Mouse (Mus musculus) CH12.LX (cell line): ENCODE data around the gene Cbl. TPM values are rescaled to one million over a fixed set of nuclear protein-coding genes. Genes with fewer than 3 reads are reported as not detected.

Experiments
- DNase-seq: peaks from one replicate; pipeline ENCODE4 v3.0.0-alpha.2; 2013; ENCODE audit errors: extremely low read depth
- H3K27ac ChIP-seq: 2 replicates; pipeline ENCODE4 v1.5.1; 2012; ENCODE audit warnings: low read depth, mild to moderate bottlenecking, control low read depth, moderate library complexity; ENCODE audit not compliant: insufficient read depth
- H3K27me3 ChIP-seq: replicated peaks from 2 replicates; pipeline ENCODE3; 2012; ENCODE audit warnings: inconsistent platforms
- H3K36me3 ChIP-seq, 2 experiments: replicated peaks in 1 of 2; 2 replicates each; pipeline versions ENCODE3 to v1.6.1; 2012; ENCODE audit warnings: inconsistent platforms in 1 of 2, low read length in 1 of 2, mild to moderate bottlenecking in 1 of 2, mixed read lengths in 1 of 2, moderate library complexity in 1 of 2; ENCODE audit not compliant: control insufficient read depth in 1 of 2, insufficient read depth in 1 of 2
- H3K4me1 ChIP-seq, 2 experiments: 2 replicates each; pipeline ENCODE4 v1.6.1; 2012; ENCODE audit warnings: inconsistent platforms in 1 of 2, moderate library complexity in 1 of 2; ENCODE audit not compliant: insufficient read depth in 2 of 2, control insufficient read depth in 1 of 2
- H3K4me2 ChIP-seq: 2 replicates; pipeline ENCODE4 v1.6.1; 2012; ENCODE audit warnings: low read depth, mild to moderate bottlenecking, control low read depth; ENCODE audit not compliant: poor library complexity, insufficient read depth, severe bottlenecking
- H3K4me3 ChIP-seq, 3 experiments: fragments of 150-350 bp in 1 of 3; sonication (generic) in 1 of 3; replicated peaks in 1 of 3; 2 replicates each; pipeline versions ENCODE3 to v1.5.1; 2011 to 2012; ENCODE audit warnings: low read depth in 2 of 3, low read length in 2 of 3, mild to moderate bottlenecking in 2 of 3, moderate library complexity in 2 of 3, control low read depth in 1 of 3, improper control_type of control experiment in 1 of 3, inconsistent platforms in 1 of 3, mixed read lengths in 1 of 3; ENCODE audit not compliant: poor library complexity in 1 of 3
- H3K79me2 ChIP-seq: replicated peaks from 2 replicates; pipeline ENCODE4 v1.6.1; 2012; ENCODE audit warnings: mild to moderate bottlenecking, moderate library complexity; ENCODE audit not compliant: control insufficient read depth, poor library complexity, insufficient read depth, severe bottlenecking; ENCODE audit errors: extremely low read depth
- H3K9ac ChIP-seq: 2 replicates; pipeline ENCODE4 v1.6.1; 2012; ENCODE audit warnings: low read depth, mild to moderate bottlenecking, control low read depth, moderate library complexity; ENCODE audit not compliant: insufficient read depth
- H3K9me3 ChIP-seq: replicated peaks from 2 replicates; pipeline ENCODE3; 2012; ENCODE audit warnings: low read length, inconsistent platforms, mixed read lengths
- BHLHE40 ChIP-seq: IDR thresholded peaks from 2 replicates; pipeline ENCODE4 v1.6.1; 2011; ENCODE audit warnings: mild to moderate bottlenecking, low read depth, low read length, improper control_type of control experiment
- CHD1 ChIP-seq: IDR thresholded peaks from 2 replicates; pipeline ENCODE4 v1.6.1; 2012; ENCODE audit warnings: low read depth, low read length, improper control_type of control experiment, inconsistent platforms
- CHD2 ChIP-seq: IDR thresholded peaks from 2 replicates; pipeline ENCODE4 v1.6.1; 2011; ENCODE audit warnings: low read length, improper control_type of control experiment
- CTCF ChIP-seq, 2 experiments: IDR thresholded peaks in 1 of 2; conservative IDR thresholded peaks in 1 of 2; 2 replicates each; pipeline ENCODE4 v1.5.1; 2011 to 2012; ENCODE audit warnings: low read depth in 2 of 2, low read length in 2 of 2, improper control_type of control experiment in 1 of 2, inconsistent platforms in 1 of 2, mild to moderate bottlenecking in 1 of 2, moderate library complexity in 1 of 2
- ELF1 ChIP-seq: IDR thresholded peaks from 2 replicates; pipeline ENCODE4 v1.6.1; 2014; ENCODE audit warnings: low read depth, mild to moderate bottlenecking, inconsistent platforms, low read length, improper control_type of control experiment
- ETS1 ChIP-seq: conservative IDR thresholded peaks from 2 replicates; pipeline ENCODE4 v1.6.1; 2012; ENCODE audit warnings: low read depth, mild to moderate bottlenecking, inconsistent platforms, low read length, improper control_type of control experiment, moderate library complexity
- HCFC1 ChIP-seq: IDR thresholded peaks from 2 replicates; pipeline ENCODE4 v1.6.1; 2012; ENCODE audit warnings: low read depth, mild to moderate bottlenecking, inconsistent platforms, low read length, improper control_type of control experiment
- IRF4 ChIP-seq: IDR thresholded peaks from 2 replicates; pipeline ENCODE4 v1.6.1; 2014; ENCODE audit warnings: low read depth, mild to moderate bottlenecking, inconsistent platforms, low read length, improper control_type of control experiment
- JUND ChIP-seq: conservative IDR thresholded peaks from 2 replicates; pipeline ENCODE4 v1.6.1; 2011; ENCODE audit warnings: low read depth, low read length, improper control_type of control experiment
- KAT2A ChIP-seq: IDR thresholded peaks from 2 replicates; pipeline ENCODE4 v1.6.1; 2012; ENCODE audit warnings: low read length, improper control_type of control experiment, inconsistent platforms; ENCODE audit not compliant: insufficient replicate concordance
- MAFK ChIP-seq: IDR thresholded peaks from 2 replicates; pipeline ENCODE4 v1.6.1; 2011; ENCODE audit warnings: low read length, improper control_type of control experiment; ENCODE audit not compliant: insufficient replicate concordance
- MAX ChIP-seq: IDR thresholded peaks from 2 replicates; pipeline ENCODE4 v1.6.1; 2011; ENCODE audit warnings: low read length, improper control_type of control experiment
- MAZ ChIP-seq: IDR thresholded peaks from 2 replicates; pipeline ENCODE4 v1.6.1; 2012; ENCODE audit warnings: low read depth, mild to moderate bottlenecking, inconsistent platforms, low read length, improper control_type of control experiment, moderate library complexity
- MXI1 ChIP-seq: IDR thresholded peaks from 2 replicates; pipeline ENCODE4 v1.6.1; 2011; ENCODE audit warnings: mild to moderate bottlenecking, low read depth, low read length, improper control_type of control experiment
- MYC ChIP-seq: IDR thresholded peaks from 2 replicates; pipeline ENCODE4 v1.6.1; 2011; ENCODE audit warnings: low read depth, mild to moderate bottlenecking, improper control_type of control experiment, low read length
- PAX5 ChIP-seq: IDR thresholded peaks from 2 replicates; pipeline ENCODE4 v1.6.1; 2012; ENCODE audit warnings: low read length, inconsistent platforms, mixed read lengths
- POLR2A ChIP-seq: IDR thresholded peaks from 2 replicates; pipeline ENCODE4 v1.6.1; 2011; ENCODE audit warnings: low read depth, mild to moderate bottlenecking, improper control_type of control experiment, low read length
- POLR2AphosphoS2 ChIP-seq: IDR thresholded peaks from 2 replicates; pipeline ENCODE4 v1.6.1; 2011; ENCODE audit warnings: low read depth, low read length, improper control_type of control experiment
- RAD21 ChIP-seq: IDR thresholded peaks from 2 replicates; pipeline ENCODE4 v1.6.1; 2011; ENCODE audit warnings: low read depth, mild to moderate bottlenecking, low read length, improper control_type of control experiment, moderate library complexity
- RCOR1 ChIP-seq: conservative IDR thresholded peaks from 2 replicates; pipeline ENCODE4 v1.6.1; 2012; ENCODE audit warnings: low read depth, mild to moderate bottlenecking, inconsistent platforms, low read length, improper control_type of control experiment
- SMC3 ChIP-seq: IDR thresholded peaks from 2 replicates; pipeline ENCODE4 v1.6.1; 2011; ENCODE audit warnings: low read depth, low read length, improper control_type of control experiment
- TBP ChIP-seq: conservative IDR thresholded peaks from 2 replicates; pipeline ENCODE4 v1.6.1; 2011; ENCODE audit warnings: low read depth, low read length, improper control_type of control experiment
- USF2 ChIP-seq: conservative IDR thresholded peaks from 2 replicates; pipeline ENCODE4 v1.6.1; 2011; ENCODE audit warnings: low read depth, low read length, improper control_type of control experiment
- ZC3H11A ChIP-seq: IDR thresholded peaks from 2 replicates; pipeline ENCODE4 v1.6.1; 2012; ENCODE audit warnings: low read depth, mild to moderate bottlenecking, inconsistent platforms, low read length, improper control_type of control experiment
- ZMIZ1 ChIP-seq: IDR thresholded peaks from 2 replicates; pipeline ENCODE4 v1.6.1; 2012; ENCODE audit warnings: low read depth, mild to moderate bottlenecking, inconsistent platforms, low read length, improper control_type of control experiment
- dilution Hi-C: fragments of 300-500 bp; cut with MboI; formaldehyde crosslinking; loops from 2 replicates; pipeline ENCODE4 v1.14.3; 2020; ENCODE audit warnings: low sequenced_read_pairs; ENCODE audit not compliant: extremely low pct_unique_long_range_greater_than_20kb, extremely low pct_ligation_motif_present
- in situ Hi-C: fragments of 300-500 bp; cut with MboI; formaldehyde crosslinking; loops from 3 replicates; pipeline ENCODE4 v1.14.3; 2019; ENCODE audit warnings: low sequenced_read_pairs, low pct_ligation_motif_present, low pct_unique_long_range_greater_than_20kb, mixed read lengths
- polyA plus RNA-seq: library from polyadenylated mRNA; unstranded; fragments of >175 nt; gene quantifications from 2 replicates; pipeline ENCODE4 v1.2.1, GENCODE M21; 2012; ENCODE audit warnings: low read depth; ENCODE audit not compliant: insufficient read length
- total RNA-seq, 2 experiments: library from RNA; depleted of rRNA; stranded (reverse); fragments of 300-350 nt in 1 of 2; fragments of >200 nt in 1 of 2; gene quantifications; 2 replicates each; pipeline ENCODE4 v1.2.3; 2012 to 2014

Gene Cbl
- total and polyA plus RNA-seq, 3 experiments: 8.3 to 39.0 (median 11.9) TPM

GRCm38 (mm10) chr9:44283183-44283582 is 49.3 kb upstream of the Cbl start:
- no peak for DNase-seq
- TF ChIP-seq CTCF (conservative IDR thresholded peaks at IDR 0.05 in 1 of 2, IDR thresholded peaks at IDR 0.05 in 1 of 2; ENCODE audit: low read depth in 2 of 2, low read length in 2 of 2): no peak
- TF ChIP-seq ZMIZ1: no peak
- no peak for TF ChIP-seq MAZ
- TF ChIP-seq KAT2A: no peak
- no peak for TF ChIP-seq CHD2
- TF ChIP-seq HCFC1: no peak
- no peak for TF ChIP-seq RCOR1
- TF ChIP-seq ELF1: no peak
- TF ChIP-seq CHD1: no peak
- TF ChIP-seq MAX: no peak
- TF ChIP-seq POLR2A: no peak
- TF ChIP-seq MYC: no peak
- TF ChIP-seq RAD21: no peak
- no peak for TF ChIP-seq BHLHE40
- no peak for TF ChIP-seq POLR2AphosphoS2
- no peak for TF ChIP-seq TBP
- TF ChIP-seq MAFK: no peak
- Histone ChIP-seq H3K4me2 (no peak overlapping the region), H3K27me3 (no peaks in the 10 kb centered on the region), H3K79me2 (no peaks in the 10 kb centered on the region), H3K9ac (no peak overlapping the region), H3K9me3 (no peaks in the 10 kb centered on the region), H3K4me1 (no peaks in the 10 kb centered on the region), H3K27ac (no peak overlapping the region), H3K36me3 (peaks cover 4 to 59% of the 10 kb centered on the region in 2 experiments), H3K4me3 (no peak overlapping the region)
- dilution Hi-C loops: no loop called here
- in situ Hi-C loops: no loop called here

- in situ Hi-C loops (loop anchor here (10.0 kb wide), 1 partner anchor 145 kb away; no protein-coding TSS in a partner anchor), dilution Hi-C loops (no loop called here)
- H3K36me3 ChIP-seq: peaks cover 3 to 28% of the 10 kb centered on the region in 2 experiments
- no peak overlapping the region for H3K27ac ChIP-seq
- H3K9ac ChIP-seq: no peak overlapping the region
- H3K4me3 ChIP-seq: no peak overlapping the region
- no peaks in the 10 kb centered on the region for H3K79me2 ChIP-seq
- H3K4me1 ChIP-seq: peaks cover 0 to 16% of the 10 kb centered on the region in 2 experiments; a peak in 3 of 4 replicates
- TF ChIP-seq POLR2AphosphoS2 (no peak), PAX5 (no peak), MAZ (no peak), IRF4 (no peak), CHD2 (no peak), USF2 (no peak), JUND (no peak), MYC (no peak), RAD21 (no peak), ZC3H11A (no peak), MXI1 (no peak), SMC3 (no peak), ETS1 (no peak), MAFK (no peak)
- no peak for DNase-seq
- H3K4me2 ChIP-seq: no peak overlapping the region
- no peaks in the 10 kb centered on the region for H3K27me3 ChIP-seq
- no peaks in the 10 kb centered on the region for H3K9me3 ChIP-seq
Observed at GRCm38 (mm10) chr9:44269973-44270372, 36.1 kb upstream of the Cbl start.
